Mouse (Mus musculus) MEL (cell line): ENCODE measurements around the gene Als2.

Source experiments
- CHD1 ChIP-seq: IDR thresholded peaks from 2 replicates; pipeline ENCODE4 v1.6.1; 2012; ENCODE audit warnings: low read depth, mild to moderate bottlenecking, inconsistent platforms, low read length, improper control_type of control experiment
- CTCF ChIP-seq, 3 experiments: IDR thresholded peaks in 2 of 3; conservative IDR thresholded peaks in 1 of 3; 2 replicates each; pipeline ENCODE4 v1.5.1; 2011 to 2012; ENCODE audit warnings: low read length in 3 of 3, low read depth in 2 of 3, mild to moderate bottlenecking in 2 of 3, improper control_type of control experiment in 1 of 3, inconsistent platforms in 1 of 3, mixed read lengths in 1 of 3, moderate library complexity in 1 of 3; ENCODE audit not compliant: control insufficient read depth in 1 of 3, insufficient read depth in 1 of 3, poor library complexity in 1 of 3, severe bottlenecking in 1 of 3
- ELF1 ChIP-seq: IDR thresholded peaks from 2 replicates; pipeline ENCODE4 v1.6.1; 2014; ENCODE audit warnings: low read depth, mild to moderate bottlenecking, inconsistent platforms, low read length, improper control_type of control experiment, moderate library complexity
- ETS1 ChIP-seq: IDR thresholded peaks from 2 replicates; pipeline ENCODE4 v1.6.1; 2012; ENCODE audit warnings: low read depth, mild to moderate bottlenecking, inconsistent platforms, low read length, improper control_type of control experiment, moderate library complexity
- GATA1 ChIP-seq: IDR thresholded peaks from 2 replicates; pipeline ENCODE4 v1.6.1; 2011; ENCODE audit warnings: low read depth, low read length, improper control_type of control experiment
- JUND ChIP-seq: IDR thresholded peaks from 2 replicates; pipeline ENCODE4 v1.6.1; 2011; ENCODE audit warnings: low read depth, mild to moderate bottlenecking, improper control_type of control experiment, low read length
- NRF1 ChIP-seq: IDR thresholded peaks from 2 replicates; pipeline ENCODE4 v1.6.1; 2014; ENCODE audit warnings: low read depth, mild to moderate bottlenecking, inconsistent platforms, low read length, improper control_type of control experiment, moderate library complexity; ENCODE audit not compliant: poor library complexity, insufficient read depth, severe bottlenecking
- POLR2AphosphoS2 ChIP-seq: IDR thresholded peaks from 2 replicates; pipeline ENCODE4 v1.6.1; 2011; ENCODE audit warnings: low read length, improper control_type of control experiment
- RAD21 ChIP-seq: IDR thresholded peaks from 2 replicates; pipeline ENCODE4 v1.6.1; 2011; ENCODE audit warnings: mild to moderate bottlenecking, low read depth, low read length, improper control_type of control experiment
- TBP ChIP-seq: IDR thresholded peaks from 2 replicates; pipeline ENCODE4 v1.8.0; 2011; ENCODE audit warnings: low read depth, low read length, improper control_type of control experiment
- TCF12 ChIP-seq: IDR thresholded peaks from 2 replicates; pipeline ENCODE4 v1.6.1; 2014; ENCODE audit warnings: low read depth, mild to moderate bottlenecking, inconsistent platforms, low read length, improper control_type of control experiment, moderate library complexity
- ZC3H11A ChIP-seq: IDR thresholded peaks from 2 replicates; pipeline ENCODE4 v1.6.1; 2012; ENCODE audit warnings: low read depth, mild to moderate bottlenecking, inconsistent platforms, low read length, improper control_type of control experiment

DNA sequence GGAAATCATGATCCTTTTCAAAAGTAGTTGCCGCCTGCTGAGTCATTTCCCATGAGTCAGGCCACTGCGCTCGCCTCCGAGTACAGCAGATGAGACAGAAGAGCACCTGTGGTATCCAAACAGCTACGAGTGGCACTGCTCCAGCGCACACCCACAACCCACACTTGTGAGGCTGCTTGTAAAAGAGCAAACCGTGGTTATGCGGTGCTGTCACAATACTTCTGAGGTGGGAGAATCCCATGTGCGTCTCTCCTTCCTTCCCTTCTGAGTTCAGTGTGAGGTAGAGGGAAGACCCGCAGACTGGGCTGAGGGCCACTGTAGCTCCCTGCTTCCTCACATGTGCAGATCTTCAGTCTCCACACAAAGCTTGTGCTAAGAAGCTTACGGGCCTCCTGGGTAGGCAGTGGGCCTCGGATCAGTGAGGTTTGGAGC lies 74.0 kb downstream of the Als2 start, which contains the start of gene Mpp4:
- TF ChIP-seq TBP (no peak), ZC3H11A (no peak), TCF12 (no peak), NRF1 (no peak), POLR2AphosphoS2 (no peak), CTCF (IDR thresholded peaks at IDR 0.05 in 2 of 3, conservative IDR thresholded peaks at IDR 0.05 in 1 of 3; ENCODE audit: control insufficient read depth in 1 of 3, insufficient read depth in 1 of 3, low read depth in 2 of 3, low read length in 3 of 3, poor library complexity in 1 of 3, severe bottlenecking in 1 of 3) (no peak), ELF1 (no peak), ETS1 (no peak), JUND (no peak), CHD1 (no peak), RAD21 (no peak), GATA1 (no peak)
